Mouse (Mus musculus) layer of hippocampus, adult 18-20 months (tissue): ENCODE results near the gene 1700003F12Rik. TPM values are rescaled to one million over a fixed set of nuclear protein-coding genes. Genes with fewer than 3 reads are reported as not detected.

Experiments
- DNase-seq, 2 experiments: peaks; one replicate each; pipeline ENCODE4 v3.0.0; 2022; ENCODE audit warnings: low spot score in 2 of 2
- total RNA-seq, 2 experiments: library from RNA; stranded (reverse); gene quantifications; 2 replicates each; pipeline ENCODE4 v1.2.3; 2021

Gene 1700003F12Rik
- total RNA-seq, 2 experiments from 2014 or later, result 0.47 TPM; not detected in 1

GRCm38 (mm10) chr2:154549127-154549885 lies 2.4 kb downstream of the 1700003F12Rik start:
- peak in 1 of 2 experiments; percentile 49 for DNase-seq

- no peak for DNase-seq
Observed at GRCm38 (mm10) chr2:154549886-154550189, 3.0 kb downstream of the 1700003F12Rik start.

- DNase-seq, result no peak
Observed at GRCm38 (mm10) chr2:154550937-154551336, 4.1 kb downstream of the 1700003F12Rik start.

GRCm38 (mm10) chr2:154551476-154551875 lies 4.6 kb downstream of the 1700003F12Rik start, which contains the start of gene Actl10:
Gene Actl10 (plus strand): TSS chr2:154551776.
- no peak for DNase-seq

- no peak for DNase-seq
Observed at GRCm38 (mm10) chr2:154551927-154552326, 5.0 kb downstream of the 1700003F12Rik start.

GRCm38 (mm10) chr2:154552424-154552907 lies 5.6 kb downstream of the 1700003F12Rik start:
- DNase-seq, result peak in 1 of 2 experiments; percentile 73

- no peak for DNase-seq
Observed at GRCm38 (mm10) chr2:154555235-154555634, 8.3 kb downstream of the 1700003F12Rik start.

- DNase-seq, result no peak
Observed at GRCm38 (mm10) chr2:154557184-154557832, 10.4 kb downstream of the 1700003F12Rik start.

- DNase-seq, result peak in 1 of 2 experiments; percentile 63
Observed at GRCm38 (mm10) chr2:154558264-154559039, 11.6 kb downstream of the 1700003F12Rik start, which contains the start of gene Necab3. Gene Necab3 (minus strand): TSS chr2:154558890.

GRCm38 (mm10) chr2:154563612-154564170 lies 16.8 kb downstream of the 1700003F12Rik start:
- no peak for DNase-seq

- no peak for DNase-seq
Observed at GRCm38 (mm10) chr2:154565562-154565961, 18.7 kb downstream of the 1700003F12Rik start.

- DNase-seq, result no peak
Observed at GRCm38 (mm10) chr2:154566641-154567040, 19.8 kb downstream of the 1700003F12Rik start.

- DNase-seq, result no peak
Observed at GRCm38 (mm10) chr2:154567766-154568165, 20.9 kb downstream of the 1700003F12Rik start.

GRCm38 (mm10) chr2:154568329-154569070 lies 21.6 kb downstream of the 1700003F12Rik start:
- no peak for DNase-seq

- DNase-seq, result peak in 1 of 2 experiments; percentile 36
Observed at GRCm38 (mm10) chr2:154569071-154569748, 22.3 kb downstream of the 1700003F12Rik start.

GRCm38 (mm10) chr2:154569836-154570286 lies 23.0 kb downstream of the 1700003F12Rik start, which contains the start of gene E2f1:
Gene E2f1 (minus strand): TSS chr2:154569892.
- peak; percentile 86 to 93 for DNase-seq

- DNase-seq, result no peak
Observed at GRCm38 (mm10) chr2:154570666-154571065, 23.8 kb downstream of the 1700003F12Rik start.

- no peak for DNase-seq
Observed at GRCm38 (mm10) chr2:154571266-154571665, 24.4 kb downstream of the 1700003F12Rik start.

- DNase-seq, result peak in 1 of 2 experiments; percentile 34
Observed at GRCm38 (mm10) chr2:154571976-154572375, 25.1 kb downstream of the 1700003F12Rik start.

GRCm38 (mm10) chr2:154572996-154573395 lies 26.1 kb downstream of the 1700003F12Rik start:
- DNase-seq, result no peak
